ENCODE assay signal across 8 mouse cellular contexts in the genomic region with DNA sequence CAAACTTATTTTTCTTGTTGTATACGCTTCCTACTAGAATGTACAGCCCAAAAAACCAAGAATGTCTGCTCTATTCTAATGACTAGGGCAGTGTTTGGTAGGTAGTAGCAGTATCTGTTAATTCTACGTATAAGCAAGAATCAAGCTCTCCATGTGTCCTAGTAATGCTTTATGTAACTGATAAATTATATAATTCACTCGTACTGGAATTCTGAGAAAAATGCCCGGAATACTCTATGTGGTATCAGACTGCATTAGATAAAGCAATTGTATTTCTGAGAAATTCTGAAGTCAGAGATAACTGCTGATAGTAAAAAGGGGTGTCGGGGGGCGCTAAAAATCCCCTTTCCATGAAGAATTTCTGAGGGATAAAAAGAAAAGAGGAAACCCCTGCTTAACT. TPM values are rescaled to one million over a fixed set of nuclear protein-coding genes. Genes with fewer than 3 reads are reported as not detected.
DNase-seq lines count a peak whose midpoint lies in the region; ATAC-seq and TF ChIP-seq lines count a peak whose summit lies in the region.

No protein-coding gene starts in this region.

- H3K4me1 ChIP-seq in heart, embryonic 15.5 days (replicated peaks) = no peaks in the 10 kb centered on the region
- peaks cover 1% of the 10 kb centered on the region; the same call in 1 of the 2 replicates for H3K4me1 ChIP-seq in cortical plate, adult 2 months (ENCODE audit: control insufficient read depth, insufficient read depth, low read length)
- H3K4me1 ChIP-seq in hindbrain, embryonic 13.5 days (replicated peaks) = peaks cover 22% of the 10 kb centered on the region
- H3K4me1 ChIP-seq in midbrain, embryonic 13.5 days (replicated peaks) = peaks cover 19% of the 10 kb centered on the region

- H3K4me2 ChIP-seq in heart, embryonic 15.5 days = peak overlapping the region; percentile 86
- H3K4me2 ChIP-seq in hindbrain, embryonic 13.5 days = peak overlapping the region; percentile 72
- H3K4me2 ChIP-seq in midbrain, embryonic 13.5 days (replicated peaks) = peak overlapping the region; percentile 75

- no peak for TF ChIP-seq CTCF in cortical plate, adult 2 months (IDR thresholded peaks at IDR 0.05; ENCODE audit: extremely low read depth, insufficient read depth, low read length)

- TF ChIP-seq POLR2A in cortical plate, adult 2 months (IDR thresholded peaks at IDR 0.05; ENCODE audit: extremely low read depth, insufficient read depth, low read length) = no peak

- no peak for DNase-seq in heart, postnatal 25 days (ENCODE audit: low spot score)
- no peak for DNase-seq in adrenal gland, postnatal 4 days (ENCODE audit: low spot score in 2 of 2)
- DNase-seq in lung, postnatal 36 days = no peak

- no peak for ATAC-seq in heart, embryonic 15.5 days (replicated peaks; ENCODE audit: insufficient number of reproducible peaks, insufficient read depth, low FRiP score, low read depth)
- ATAC-seq in hindbrain, embryonic 13.5 days (ENCODE audit: low FRiP score) = no peak
- no peak for ATAC-seq in midbrain, embryonic 13.5 days
- ATAC-seq in megakaryocyte-erythroid progenitor cell, adult 5-6 weeks (replicated peaks; ENCODE audit: low FRiP score, low TSS enrichment, poor library complexity, severe bottlenecking) = no peak

- H3K9ac ChIP-seq in heart, embryonic 15.5 days = no peak overlapping the region; the same call in 1 of the 2 replicates
- peak overlapping the region; percentile 80 for H3K9ac ChIP-seq in hindbrain, embryonic 13.5 days
- H3K9ac ChIP-seq in midbrain, embryonic 13.5 days (replicated peaks) = peak overlapping the region; percentile 76

- no peaks in the 10 kb centered on the region for H3K36me3 ChIP-seq in heart, embryonic 15.5 days
- no peaks in the 10 kb centered on the region for H3K36me3 ChIP-seq in hindbrain, embryonic 13.5 days
- no peaks in the 10 kb centered on the region for H3K36me3 ChIP-seq in midbrain, embryonic 13.5 days

- no peaks in the 10 kb centered on the region for H3K27me3 ChIP-seq in heart, embryonic 15.5 days
- H3K27me3 ChIP-seq in hindbrain, embryonic 13.5 days = no peaks in the 10 kb centered on the region
- H3K27me3 ChIP-seq in midbrain, embryonic 13.5 days = no peaks in the 10 kb centered on the region

- intact Hi-C loops in heart, postnatal 25 days (cut with DNase I) = no loop called here

- WGBS in heart, embryonic 15.5 days = 33% methylated on average over 6 of the region's 6 CpGs
- WGBS in hindbrain, embryonic 13.5 days = 50% methylated on average over 6 of the region's 6 CpGs
- WGBS in midbrain, embryonic 13.5 days = 55% methylated on average over 6 of the region's 6 CpGs

- 0 out of 2 replicates have a peak overlapping the region, but pooled peaks have one; percentile 49 for H3K27ac ChIP-seq in heart, embryonic 15.5 days
- peak overlapping the region; percentile 96 for H3K27ac ChIP-seq in cortical plate, adult 2 months (ENCODE audit: insufficient read depth, low read length)
- H3K27ac ChIP-seq in hindbrain, embryonic 13.5 days = peak overlapping the region; percentile 86
- peak overlapping the region; percentile 77; the same call in 1 of the 2 replicates for H3K27ac ChIP-seq in midbrain, embryonic 13.5 days

- H3K4me3 ChIP-seq in heart, embryonic 15.5 days = peak overlapping the region; percentile 82
- H3K4me3 ChIP-seq in cortical plate, adult 2 months (ENCODE audit: insufficient read depth, low read length) = peak overlapping the region; percentile 85
- peak overlapping the region; percentile 65 for H3K4me3 ChIP-seq in hindbrain, embryonic 13.5 days
- peak overlapping the region; percentile 69 for H3K4me3 ChIP-seq in midbrain, embryonic 13.5 days (replicated peaks)

- no peaks in the 10 kb centered on the region for H3K9me3 ChIP-seq in heart, embryonic 15.5 days (replicated peaks)
- no peaks in the 10 kb centered on the region for H3K9me3 ChIP-seq in hindbrain, embryonic 13.5 days
- no peaks in the 10 kb centered on the region for H3K9me3 ChIP-seq in midbrain, embryonic 13.5 days

RNA-seq across cellular contexts. Expression of gene Naaladl2, which starts 0.9 kb away (rescaled TPM):
- 1.6 and 1.8 TPM in 2 replicates for polyA plus RNA-seq in heart, embryonic 15.5 days (2015; fragmentation: Nextera tagmentation; extraction: Ambion mirVana)
- under 1 TPM; 0.20 to 0.29 TPM for total RNA-seq in heart, postnatal 25 days (2021)
- polyA plus RNA-seq in cortical plate, adult 2 months (2012; rRNA removed) = 1.0 and 1.1 TPM in 2 replicates
- polyA plus RNA-seq in hindbrain, embryonic 13.5 days (2015; fragmentation: Nextera tagmentation; extraction: Ambion mirVana) = 0.44 and 0.65 TPM in 2 replicates
- polyA plus RNA-seq in midbrain, embryonic 13.5 days (2015; fragmentation: Nextera tagmentation; extraction: Ambion mirVana) = 0.42 and 0.57 TPM in 2 replicates
- not detected in 2 replicates for total RNA-seq in megakaryocyte-erythroid progenitor cell, adult 5-6 weeks (2014; fragmentation: Nextera tagmentation)
- not detected in 2 replicates for total RNA-seq in megakaryocyte-erythroid progenitor cell, adult 5-6 weeks (2017)
- 1 to 10 TPM; 4.4 TPM for total RNA-seq in adrenal gland, postnatal 4 days (2021)
